Mouse (Mus musculus): ENCODE measurements at regions not wholly inside any gene's neighbourhood (a gene's known extent, or its start where the extent isn't known, plus 50 kb on each side); places are given as distances from the start of the nearest gene placed in this dataset.
"Not testable (repeated sequence)": the region's sequence is repeated elsewhere in the genome, so short reads cannot be mapped to it uniquely, and the experiment has no call there.

DNA sequence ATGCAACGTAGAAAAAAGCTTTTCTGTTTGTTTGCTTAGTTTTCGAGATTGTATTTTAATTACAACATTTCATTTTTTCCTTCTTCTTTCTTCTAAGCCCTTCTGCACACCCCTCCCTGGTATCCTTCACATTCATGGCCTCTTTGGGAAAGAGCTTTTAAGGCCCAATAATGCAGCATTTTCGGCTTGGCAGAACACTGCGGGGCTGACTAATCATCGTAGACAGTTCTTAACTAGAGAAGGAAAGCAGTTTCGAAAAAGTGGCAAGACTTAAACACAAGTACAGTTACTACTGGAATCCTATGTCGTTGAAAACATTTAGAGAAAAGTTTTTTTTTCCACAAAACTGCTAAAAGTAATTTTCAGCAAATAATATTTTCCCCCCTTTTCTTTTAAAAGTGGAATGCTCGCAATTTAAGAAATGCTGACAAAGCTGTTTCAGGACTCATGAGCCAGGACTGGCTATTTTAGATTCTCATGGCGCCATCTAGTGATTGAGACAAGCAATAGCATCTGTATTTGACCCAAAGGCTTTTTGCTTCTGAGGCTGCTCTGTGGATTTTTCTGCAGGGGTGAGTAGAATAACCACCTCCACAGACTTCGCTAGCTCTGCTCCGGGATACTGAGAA lies 137.7 kb upstream of the Fam3c start:
- Histone ChIP-seq H3K4me3 (no peak overlapping the region), H3K27ac (replicated peaks) (no peak overlapping the region), H3K36me3 (no peaks in the 10 kb centered on the region), H3K27me3 (no peaks in the 10 kb centered on the region), H3K4me2 (no peak overlapping the region), H3K4me1 (replicated peaks) (no peaks in the 10 kb centered on the region), H3K9ac (no peak overlapping the region), H3K9me3 (no peaks in the 10 kb centered on the region)
- ATAC-seq (ENCODE audit: low FRiP score, low read depth), result peak; percentile 79
- whole genome bisulfite sequencing, result 41% methylated on average over 11 of the region's 11 CpGs

DNA sequence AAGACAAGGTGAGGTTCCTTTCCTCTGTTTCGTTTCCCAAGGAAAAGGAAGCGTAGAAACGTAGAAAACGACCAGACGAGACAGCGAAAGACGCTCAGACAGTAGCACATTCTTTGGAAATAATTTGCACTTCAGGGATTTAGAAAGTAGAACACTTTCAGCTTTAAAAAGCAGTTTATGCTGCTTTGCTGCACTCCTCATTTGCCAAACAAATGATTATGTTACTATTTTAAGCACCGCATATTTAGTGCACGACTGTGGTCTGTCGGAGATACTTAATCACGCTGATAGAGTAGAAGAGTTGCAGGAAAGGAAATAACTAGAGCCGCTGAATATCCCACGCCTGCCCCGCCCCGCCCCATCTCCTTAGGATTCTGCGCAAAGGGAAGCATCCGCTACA lies 136.9 kb upstream of the Fam3c start:
- no peaks in the 10 kb centered on the region for H3K36me3 ChIP-seq
- H3K27ac ChIP-seq (replicated peaks), result no peak overlapping the region
- no peaks in the 10 kb centered on the region for H3K4me1 ChIP-seq (replicated peaks)
- no peak for ATAC-seq (ENCODE audit: low FRiP score, low read depth)
- no peak overlapping the region for H3K4me3 ChIP-seq
- no peaks in the 10 kb centered on the region for H3K9me3 ChIP-seq
- no peak overlapping the region for H3K4me2 ChIP-seq
- H3K27me3 ChIP-seq, result no peaks in the 10 kb centered on the region
- WGBS, result 87% methylated on average over 17 of the region's 17 CpGs
- no peak overlapping the region for H3K9ac ChIP-seq

DNA sequence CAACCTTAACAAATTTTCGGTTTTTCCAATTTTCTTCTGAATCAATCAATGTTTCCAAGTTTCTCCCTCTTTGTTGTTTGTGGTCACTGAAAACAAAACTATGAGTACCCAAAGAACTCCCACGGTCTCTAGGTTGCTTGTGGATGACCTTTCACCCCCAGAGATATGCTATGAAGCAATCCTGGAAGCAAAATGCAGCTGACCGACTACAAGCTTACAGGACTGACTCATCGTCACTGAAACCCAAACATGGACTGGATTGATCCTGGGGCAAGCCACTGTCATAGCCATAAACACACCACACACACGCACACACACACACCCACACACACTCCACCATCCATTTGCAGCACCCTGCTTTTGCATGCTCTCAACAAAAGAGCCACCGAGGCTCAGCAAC lies 134.7 kb upstream of the Fam3c start:
- Histone ChIP-seq H3K27me3 (no peaks in the 10 kb centered on the region), H3K9ac (no peak overlapping the region), H3K9me3 (no peaks in the 10 kb centered on the region), H3K4me2 (no peak overlapping the region), H3K36me3 (no peaks in the 10 kb centered on the region), H3K4me3 (no peak overlapping the region), H3K27ac (replicated peaks) (no peak overlapping the region), H3K4me1 (replicated peaks) (no peaks in the 10 kb centered on the region)
- WGBS, result 91% methylated on average over 6 of the region's 6 CpGs
- ATAC-seq (ENCODE audit: low FRiP score, low read depth), result 0 out of 2 replicates have a peak, but pooled peaks have one; percentile 27

DNA sequence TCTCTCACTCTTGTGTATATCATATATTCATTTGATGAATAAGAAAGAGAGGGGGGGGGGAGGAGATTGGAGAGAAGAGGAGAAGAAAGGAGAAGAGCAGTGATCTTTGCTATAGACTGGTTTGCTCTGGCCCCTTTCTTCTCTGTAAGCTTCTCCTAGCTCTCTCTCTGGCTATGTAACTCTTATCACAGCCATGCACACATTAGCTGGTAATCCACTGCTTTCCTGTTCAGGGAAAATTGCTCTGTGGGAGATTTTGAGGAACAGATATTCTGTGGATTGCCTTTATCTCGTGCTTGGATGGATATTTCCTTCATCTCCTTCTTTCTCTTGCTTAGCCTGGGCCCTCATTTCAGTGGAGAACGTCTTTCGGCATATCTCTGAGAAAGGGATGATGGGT lies 131.4 kb upstream of the Fam3c start:
- no peaks in the 10 kb centered on the region for H3K4me1 ChIP-seq (replicated peaks)
- no peaks in the 10 kb centered on the region for H3K27me3 ChIP-seq
- no peaks in the 10 kb centered on the region for H3K9me3 ChIP-seq
- H3K4me3 ChIP-seq, result no peak overlapping the region
- H3K27ac ChIP-seq (replicated peaks), result no peak overlapping the region
- no peak overlapping the region for H3K9ac ChIP-seq
- WGBS, result 79% methylated on average over 3 of the region's 3 CpGs
- H3K4me2 ChIP-seq, result no peak overlapping the region
- ATAC-seq (ENCODE audit: low FRiP score, low read depth), result no peak
- H3K36me3 ChIP-seq, result no peaks in the 10 kb centered on the region

DNA sequence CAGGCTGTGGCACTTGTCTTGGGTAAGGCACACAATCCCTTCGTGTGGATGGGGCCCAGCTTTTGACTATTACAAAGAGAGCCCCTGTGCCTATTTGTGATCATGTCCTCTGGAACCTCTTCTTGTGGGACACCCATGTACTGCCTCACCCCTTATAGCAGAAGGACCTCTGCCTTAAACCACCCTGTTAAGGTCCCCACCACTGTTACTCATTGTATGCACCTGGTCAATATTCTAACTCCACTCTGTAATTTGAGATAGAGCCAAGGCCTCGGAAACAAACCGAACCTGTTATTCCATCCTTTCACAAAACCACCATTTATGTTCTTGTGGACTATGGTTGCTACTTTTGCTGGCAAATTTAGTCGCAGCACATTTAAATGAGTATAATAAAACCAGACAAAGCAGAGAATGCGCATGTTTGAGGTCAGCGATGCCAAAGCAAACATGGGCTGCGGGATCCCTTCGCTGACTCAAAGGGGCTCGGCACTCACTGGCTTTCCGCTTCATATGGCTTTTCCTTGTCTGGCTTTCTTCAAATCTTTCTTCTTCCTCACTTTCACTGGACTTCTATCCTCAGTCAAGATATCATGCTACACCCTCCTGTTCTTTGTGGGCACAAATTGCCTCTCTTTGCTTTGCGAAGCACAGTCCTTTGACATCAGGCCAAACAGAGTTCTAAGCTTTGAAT lies 129.9 kb upstream of the Fam3c start:
- no peaks in the 10 kb centered on the region for H3K9me3 ChIP-seq
- no peak for ATAC-seq (ENCODE audit: low FRiP score, low read depth)
- WGBS, result 79% methylated on average over 11 of the region's 11 CpGs
- no peaks in the 10 kb centered on the region for H3K36me3 ChIP-seq
- no peaks in the 10 kb centered on the region for H3K4me1 ChIP-seq (replicated peaks)
- no peaks in the 10 kb centered on the region for H3K27me3 ChIP-seq
- H3K27ac ChIP-seq (replicated peaks), result no peak overlapping the region
- no peak overlapping the region for H3K9ac ChIP-seq
- H3K4me2 ChIP-seq, result no peak overlapping the region
- H3K4me3 ChIP-seq, result no peak overlapping the region

DNA sequence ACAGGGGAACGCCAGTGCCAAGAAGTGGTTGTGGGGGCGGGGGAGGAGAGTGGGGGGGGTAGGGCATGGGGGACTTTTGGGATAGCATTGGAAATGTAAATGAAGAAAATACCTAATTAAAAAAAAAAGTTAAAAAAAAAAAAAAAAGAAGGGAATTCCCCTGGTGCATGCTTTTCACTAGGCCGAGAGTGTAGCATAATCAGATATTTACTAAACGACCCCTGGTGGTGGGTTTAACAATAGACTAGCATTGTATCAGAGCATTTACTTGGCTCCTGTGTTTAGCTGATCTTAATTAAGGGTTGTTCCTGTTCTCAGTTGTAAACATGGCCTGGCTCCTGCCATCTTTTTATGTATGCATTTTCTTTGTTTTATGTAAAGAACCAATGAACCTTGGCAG lies 126.2 kb upstream of the Fam3c start:
- not testable (repeated sequence) for H3K4me1 ChIP-seq (replicated peaks); H3K27me3 ChIP-seq; H3K36me3 ChIP-seq; H3K9ac ChIP-seq; H3K27ac ChIP-seq (replicated peaks); ATAC-seq (ENCODE audit: low FRiP score, low read depth); H3K9me3 ChIP-seq; H3K4me3 ChIP-seq; H3K4me2 ChIP-seq
- 95% methylated on average over 4 of the region's 4 CpGs for WGBS

DNA sequence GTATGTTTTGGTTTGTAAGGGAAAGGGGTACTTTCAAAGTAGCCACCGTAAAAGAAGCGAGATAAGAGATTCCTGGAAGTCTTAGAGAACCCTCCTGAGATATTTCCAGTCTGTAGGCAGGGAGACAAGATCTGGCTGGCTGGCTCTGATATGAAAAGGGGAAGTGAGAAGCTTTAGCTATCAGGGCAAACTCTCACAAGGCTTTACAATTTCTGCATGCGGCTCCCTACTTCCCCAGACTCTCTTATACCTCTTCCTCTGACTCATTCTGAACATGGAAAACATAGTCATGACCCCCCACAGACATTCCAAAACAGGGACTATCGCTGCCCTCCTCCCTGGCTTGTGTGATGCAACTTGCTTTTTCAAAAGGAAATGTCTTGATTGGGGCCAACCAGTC lies 118.6 kb upstream of the Fam3c start:
- no peak overlapping the region for H3K4me3 ChIP-seq
- H3K9ac ChIP-seq, result no peak overlapping the region
- WGBS, result 88% methylated on average over 4 of the region's 4 CpGs
- H3K27ac ChIP-seq (replicated peaks), result no peak overlapping the region
- no peak for ATAC-seq (ENCODE audit: low FRiP score, low read depth)
- no peaks in the 10 kb centered on the region for H3K4me1 ChIP-seq (replicated peaks)
- H3K4me2 ChIP-seq, result no peak overlapping the region
- H3K36me3 ChIP-seq, result no peaks in the 10 kb centered on the region
- no peaks in the 10 kb centered on the region for H3K27me3 ChIP-seq
- no peaks in the 10 kb centered on the region for H3K9me3 ChIP-seq

DNA sequence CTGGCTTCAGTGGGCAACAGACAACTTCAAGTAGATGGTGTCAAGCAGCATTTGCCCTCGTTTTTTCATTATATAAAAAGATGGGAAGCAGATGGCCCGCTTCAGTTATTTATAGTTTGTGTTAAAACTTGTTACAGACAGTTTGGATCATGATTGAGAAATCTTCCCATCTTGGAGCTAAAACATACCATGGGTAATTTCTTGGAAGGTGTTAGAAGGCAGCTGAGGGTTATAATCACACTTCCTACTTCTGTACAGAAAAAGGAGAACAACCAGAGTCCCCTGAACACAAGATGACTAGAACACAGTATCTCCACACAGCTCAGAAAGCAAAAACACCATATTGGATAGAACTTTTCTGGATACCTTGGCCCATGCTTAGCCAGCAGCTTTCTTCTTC lies 118.0 kb upstream of the Fam3c start:
- no peak overlapping the region for H3K4me3 ChIP-seq
- 86% methylated on average over 2 of the region's 2 CpGs for WGBS
- H3K36me3 ChIP-seq, result no peaks in the 10 kb centered on the region
- no peaks in the 10 kb centered on the region for H3K27me3 ChIP-seq
- no peak for ATAC-seq (ENCODE audit: low FRiP score, low read depth)
- H3K4me1 ChIP-seq (replicated peaks), result no peaks in the 10 kb centered on the region
- H3K4me2 ChIP-seq, result no peak overlapping the region
- H3K9me3 ChIP-seq, result no peaks in the 10 kb centered on the region
- H3K9ac ChIP-seq, result no peak overlapping the region
- no peak overlapping the region for H3K27ac ChIP-seq (replicated peaks)

DNA sequence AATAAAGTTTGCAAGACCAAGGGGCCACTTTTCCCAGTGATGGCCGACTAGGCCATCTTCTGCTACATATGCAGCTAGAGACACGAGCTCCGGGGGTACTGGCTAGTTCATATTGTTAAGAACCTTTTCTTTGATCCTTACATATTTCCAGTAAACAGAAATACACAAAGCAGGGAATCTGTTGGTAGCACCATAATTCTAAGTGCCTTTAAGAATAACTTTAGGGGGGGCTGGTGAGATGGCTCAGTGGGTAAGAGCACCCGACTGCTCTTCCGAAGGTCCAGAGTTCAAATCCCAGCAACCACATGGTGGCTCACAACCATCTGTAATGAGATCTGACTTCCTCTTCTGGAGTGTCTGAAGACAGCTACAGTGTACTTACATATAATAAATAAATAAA lies 116.4 kb upstream of the Fam3c start:
- H3K4me2 ChIP-seq; H3K36me3 ChIP-seq; H3K9me3 ChIP-seq; H3K4me3 ChIP-seq; H3K9ac ChIP-seq; ATAC-seq (ENCODE audit: low FRiP score, low read depth); H3K27me3 ChIP-seq; H3K4me1 ChIP-seq (replicated peaks); H3K27ac ChIP-seq (replicated peaks): not testable (repeated sequence)
- 91% methylated on average over 5 of the region's 5 CpGs for WGBS

DNA sequence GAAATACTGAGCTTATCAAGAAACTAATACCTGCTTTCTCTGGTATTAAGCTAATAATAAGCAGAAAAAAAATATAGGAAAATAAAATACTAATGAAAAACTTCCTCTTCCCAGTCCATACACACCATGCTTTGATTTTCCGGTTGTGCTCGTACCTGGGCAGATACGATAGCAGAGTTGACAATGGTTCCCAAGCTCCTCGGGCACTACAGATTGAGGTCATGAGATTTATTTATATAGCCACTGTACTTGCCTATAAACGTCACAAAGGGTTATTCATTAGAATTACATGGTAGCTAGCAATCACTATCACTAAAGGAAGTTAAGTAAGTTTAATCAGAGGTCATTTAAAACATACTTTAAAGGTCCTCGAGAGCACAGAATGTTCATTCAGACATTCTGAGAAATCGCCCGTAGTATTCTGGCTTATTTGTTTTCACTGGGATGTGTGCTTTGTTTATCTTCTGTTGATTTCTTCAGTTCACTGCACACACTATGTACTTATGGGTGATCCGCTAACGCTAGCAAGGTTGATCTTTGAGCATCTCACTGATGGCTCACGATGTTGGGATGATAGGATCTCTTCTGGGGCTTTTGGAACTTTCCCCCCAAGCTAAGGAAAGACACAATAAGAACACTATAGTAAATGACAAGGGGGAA lies 111.4 kb upstream of the Fam3c start:
- Histone ChIP-seq H3K4me3 (no peak overlapping the region), H3K4me1 (replicated peaks) (no peaks in the 10 kb centered on the region), H3K4me2 (no peak overlapping the region), H3K27me3 (no peaks in the 10 kb centered on the region), H3K9me3 (no peaks in the 10 kb centered on the region), H3K9ac (no peak overlapping the region), H3K27ac (replicated peaks) (no peak overlapping the region), H3K36me3 (no peaks in the 10 kb centered on the region)
- ATAC-seq (ENCODE audit: low FRiP score, low read depth), result no peak
- WGBS, result 88% methylated on average over 11 of the region's 11 CpGs

DNA sequence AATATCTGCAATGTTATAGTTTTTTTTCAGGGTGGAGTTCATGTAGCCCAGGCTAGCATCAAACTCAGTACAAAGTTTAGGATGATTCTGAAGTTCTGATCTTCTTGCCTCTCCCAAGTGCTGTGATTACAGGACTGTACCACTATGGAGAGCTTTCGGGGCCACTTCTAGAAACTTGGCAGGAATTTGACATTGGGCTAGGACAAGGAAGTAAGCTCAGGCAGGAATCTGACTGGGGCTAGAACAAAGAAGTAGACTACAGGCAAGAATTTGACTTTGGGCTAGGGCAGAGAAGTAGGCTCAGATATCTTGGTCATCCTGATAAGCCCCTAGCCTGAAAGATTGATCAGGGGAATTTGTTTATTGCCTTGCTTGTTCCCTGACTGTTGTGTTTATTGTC lies 109.9 kb upstream of the Fam3c start:
- 94% methylated on average over 1 of the region's 1 CpGs for WGBS
- no peak for ATAC-seq (ENCODE audit: low FRiP score, low read depth)

DNA sequence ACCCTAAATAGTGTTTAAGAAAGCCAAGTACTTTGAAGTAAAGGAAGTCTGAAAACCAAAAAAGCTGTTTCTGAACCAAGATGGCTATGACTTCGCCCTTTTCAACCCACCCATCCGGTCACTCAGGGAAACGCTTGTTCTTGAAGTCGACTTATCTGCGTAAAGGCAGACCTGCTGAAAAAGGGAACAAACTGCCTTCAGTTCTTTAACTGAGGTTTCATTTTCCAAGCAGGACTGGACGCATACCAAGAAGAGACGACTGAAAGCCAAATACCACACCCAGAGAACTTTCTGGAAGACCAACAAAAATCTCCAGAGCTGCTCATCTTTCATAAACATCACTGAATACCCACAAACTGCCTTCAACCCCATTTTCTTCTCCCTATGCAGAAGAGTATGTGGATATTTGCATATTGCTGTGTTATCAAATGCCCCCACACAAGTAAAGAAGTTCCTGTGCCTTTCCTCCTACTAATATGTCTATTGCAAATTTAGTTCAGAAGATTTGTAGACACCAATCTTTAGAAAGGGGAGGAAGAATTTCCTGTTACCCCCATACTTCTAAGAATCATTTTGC lies 103.5 kb upstream of the Fam3c start:
- no peak overlapping the region for H3K9ac ChIP-seq
- H3K4me3 ChIP-seq, result no peak overlapping the region
- 92% methylated on average over 7 of the region's 7 CpGs for WGBS
- no peak overlapping the region for H3K4me2 ChIP-seq
- H3K36me3 ChIP-seq, result no peaks in the 10 kb centered on the region
- ATAC-seq (ENCODE audit: low FRiP score, low read depth), result no peak
- H3K4me1 ChIP-seq (replicated peaks), result no peaks in the 10 kb centered on the region
- no peak overlapping the region for H3K27ac ChIP-seq (replicated peaks)
- H3K27me3 ChIP-seq, result no peaks in the 10 kb centered on the region
- H3K9me3 ChIP-seq, result no peaks in the 10 kb centered on the region

More for the DNA sequence above, 109.9 kb upstream of the Fam3c start:
- no peak overlapping the region for H3K4me3 ChIP-seq
- no peak overlapping the region for H3K27ac ChIP-seq (replicated peaks)
- no peak overlapping the region for H3K4me2 ChIP-seq
- H3K9ac ChIP-seq, result no peak overlapping the region
- no peaks in the 10 kb centered on the region for H3K27me3 ChIP-seq
- H3K36me3 ChIP-seq, result no peaks in the 10 kb centered on the region
- no peaks in the 10 kb centered on the region for H3K9me3 ChIP-seq
- no peaks in the 10 kb centered on the region for H3K4me1 ChIP-seq (replicated peaks)

Data from hindbrain, embryonic 15.5 days (tissue).